Mouse (Mus musculus): ENCODE measurements at regions not wholly inside any gene's neighbourhood (a gene's known extent, or its start where the extent isn't known, plus 50 kb on each side); places are given as distances from the start of the nearest gene placed in this dataset.

DNA sequence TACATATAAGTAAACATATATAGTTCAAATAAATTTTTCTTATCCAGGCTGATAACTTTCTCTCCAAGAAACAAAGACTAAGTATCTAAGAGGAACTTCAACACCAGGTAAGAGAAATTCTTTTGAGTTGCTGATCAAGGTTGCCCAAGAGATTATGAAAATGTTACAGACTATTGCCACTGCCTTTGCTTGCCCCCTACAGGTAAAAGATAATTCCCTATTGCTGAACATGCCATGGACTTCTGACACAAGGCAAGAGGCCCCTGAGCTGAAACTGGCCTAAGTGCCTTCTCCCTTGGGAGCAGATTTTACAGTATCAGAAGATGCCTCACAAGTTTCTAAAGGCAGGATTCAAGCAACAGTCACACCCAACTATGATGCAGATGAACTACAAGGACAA lies 2914.2 kb upstream of the Gm6569 start:
- Histone ChIP-seq H3K9me3 (replicated peaks) (no peaks in the 10 kb centered on the region), H3K4me1 (peaks cover 4% of the 10 kb centered on the region; the same call in 1 of the 2 replicates), H3K27ac (replicated peaks) (no peak overlapping the region), H3K36me3 (no peaks in the 10 kb centered on the region), H3K27me3 (ENCODE audit: low read depth, poor library complexity, severe bottlenecking) (no peaks in the 10 kb centered on the region), H3K4me3 (no peak overlapping the region)
- no peak for DNase-seq (ENCODE audit: low spot score)

DNA sequence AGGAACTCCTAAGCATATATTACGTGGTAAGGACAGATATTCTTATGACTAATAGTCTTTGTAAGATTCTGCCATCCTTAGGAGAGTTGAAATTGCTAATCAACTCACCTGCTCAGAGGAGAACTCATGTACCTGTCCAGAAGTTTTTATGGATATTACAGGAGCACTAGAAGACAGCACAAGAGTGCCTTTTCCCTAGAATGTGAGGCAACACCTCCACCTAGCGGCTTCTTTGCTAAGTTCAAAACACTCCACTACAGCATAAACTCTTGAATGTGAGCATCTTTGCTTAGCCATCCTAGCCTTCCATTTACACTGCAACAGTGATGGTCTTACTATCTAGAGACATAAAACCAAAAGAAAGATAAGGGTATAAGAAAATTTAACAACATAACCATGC lies 2913.5 kb upstream of the Gm6569 start:
- DNase-seq (ENCODE audit: low spot score), result peak; percentile 51
- Histone ChIP-seq H3K36me3 (no peaks in the 10 kb centered on the region), H3K4me3 (no peak overlapping the region), H3K9me3 (replicated peaks) (no peaks in the 10 kb centered on the region), H3K4me1 (peaks cover 4% of the 10 kb centered on the region; the same call in 1 of the 2 replicates), H3K27ac (replicated peaks) (no peak overlapping the region), H3K27me3 (ENCODE audit: low read depth, poor library complexity, severe bottlenecking) (no peaks in the 10 kb centered on the region)
- 47% methylated on average over 2 of the region's 2 CpGs for WGBS
